8 mouse cellular contexts compared by ENCODE assay signal in the genomic region with DNA sequence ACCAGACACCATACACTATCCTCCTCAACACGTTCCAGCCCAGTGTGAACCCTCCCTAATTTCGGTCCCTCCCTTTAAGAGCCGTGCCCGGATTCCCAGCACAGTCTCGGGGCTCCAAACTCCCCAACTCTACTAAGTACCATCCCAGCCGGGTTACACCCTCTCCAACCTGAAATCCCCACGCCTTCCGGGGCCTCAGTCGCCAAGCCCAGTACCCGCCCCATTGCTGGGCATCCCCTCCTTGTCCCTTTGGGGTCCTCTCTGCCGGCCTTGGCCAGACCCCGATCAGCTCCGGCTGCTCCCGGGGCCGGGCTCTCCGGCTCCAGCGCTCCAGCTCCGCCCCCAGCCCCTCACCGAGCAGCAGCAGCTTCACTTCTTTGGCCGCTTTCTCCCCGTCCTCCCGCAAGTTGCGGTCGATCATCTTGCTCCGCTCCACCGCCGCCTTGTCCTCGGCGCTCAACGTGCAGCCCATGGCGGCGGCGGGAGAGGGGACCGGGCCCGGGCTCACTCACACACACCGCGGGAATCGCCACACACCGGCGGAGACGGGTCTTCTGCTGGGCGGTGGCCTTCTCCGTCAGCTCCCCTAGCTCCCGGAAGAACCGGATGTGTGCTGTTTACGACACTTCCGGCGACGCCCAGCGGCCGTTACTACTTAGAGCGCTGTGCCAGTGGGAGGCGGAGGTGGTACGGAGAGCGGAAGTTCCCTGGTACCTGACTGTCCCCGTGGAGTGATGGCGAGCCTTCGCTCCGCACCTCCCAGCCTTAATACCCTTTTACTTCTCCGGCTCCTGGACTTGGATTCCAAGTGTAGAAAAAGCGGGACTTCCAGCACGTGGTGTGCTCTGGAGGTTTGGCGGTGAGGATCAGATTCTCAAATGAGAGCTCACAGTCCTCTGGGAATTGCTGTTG. TPM values are rescaled to one million over a fixed set of nuclear protein-coding genes. Genes with fewer than 3 reads are reported as not detected.
DNase-seq lines count a peak whose midpoint lies in the region; ATAC-seq and TF ChIP-seq lines count a peak whose summit lies in the region.

Gnai3 (minus strand) TSS at position 613 of the 912 bp plus-strand sequence.

- under 1% methylated on average over 63 of the region's 63 CpGs for WGBS in forebrain, embryonic 12.5 days
- under 1% methylated on average over 62 of the region's 63 CpGs for WGBS in heart, postnatal 0 days
- WGBS in liver, embryonic 16.5 days (ENCODE audit: insufficient replicate concordance), result under 1% methylated on average over 63 of the region's 63 CpGs
- WGBS in neural tube, embryonic 13.5 days, result 1% methylated on average over 63 of the region's 63 CpGs

- H3K27me3 ChIP-seq in E14TG2a.4 (ENCODE audit: insufficient read depth, low read length), result 0 out of 2 replicates have a peak, but pooled peaks cover 7% of the 10 kb centered on the region
- no peaks in the 10 kb centered on the region for H3K27me3 ChIP-seq in forebrain, embryonic 12.5 days
- H3K27me3 ChIP-seq in heart, postnatal 0 days (ENCODE audit: control insufficient read depth, insufficient read depth, low read length), result no peaks in the 10 kb centered on the region
- no peaks in the 10 kb centered on the region for H3K27me3 ChIP-seq in liver, embryonic 16.5 days (ENCODE audit: control insufficient read depth, insufficient read depth, low read depth, low read length)
- H3K27me3 ChIP-seq in neural tube, embryonic 13.5 days, result no peaks in the 10 kb centered on the region
- H3K27me3 ChIP-seq in testis, adult 2 months (ENCODE audit: control insufficient read depth, insufficient read depth, low read length), result no peaks in the 10 kb centered on the region

- H3K27ac ChIP-seq in forebrain, embryonic 12.5 days, result peak within 1 kb of the TSS; percentile 95
- peak within 1 kb of the TSS; percentile 95 for H3K27ac ChIP-seq in heart, postnatal 0 days (ENCODE audit: low read depth)
- peak within 1 kb of the TSS; percentile 96 for H3K27ac ChIP-seq in liver, embryonic 16.5 days (ENCODE audit: low read length)
- H3K27ac ChIP-seq in neural tube, embryonic 13.5 days (replicated peaks), result peak within 1 kb of the TSS; percentile 95
- peak within 1 kb of the TSS; percentile 92 for H3K27ac ChIP-seq in testis, adult 2 months (ENCODE audit: control insufficient read depth, insufficient read depth, low read depth, low read length)

- no peak for TF ChIP-seq CTCF in E14TG2a.4 (conservative IDR thresholded peaks at IDR 0.05; ENCODE audit: low read length)
- peak; percentile 28; the same call in 1 of the 2 replicates for TF ChIP-seq CTCF in heart, postnatal 0 days (IDR thresholded peaks at IDR 0.05; ENCODE audit: low read depth)
- TF ChIP-seq CTCF in testis, adult 2 months (IDR thresholded peaks at IDR 0.05; ENCODE audit: control insufficient read depth, insufficient read depth, insufficient replicate concordance, low read depth, low read length), result no peak

- H3K9me3 ChIP-seq in E14TG2a.4 (ENCODE audit: low read length), result no peaks in the 10 kb centered on the region
- no peaks in the 10 kb centered on the region for H3K9me3 ChIP-seq in forebrain, embryonic 12.5 days
- no peaks in the 10 kb centered on the region for H3K9me3 ChIP-seq in heart, postnatal 0 days (replicated peaks; ENCODE audit: control insufficient read depth, low read length)
- no peaks in the 10 kb centered on the region for H3K9me3 ChIP-seq in liver, embryonic 16.5 days (replicated peaks; ENCODE audit: control insufficient read depth, low read length)
- no peaks in the 10 kb centered on the region for H3K9me3 ChIP-seq in neural tube, embryonic 13.5 days

- peak; percentile 69; the same call in 1 of the 2 replicates for TF ChIP-seq EP300 in heart, postnatal 0 days (IDR thresholded peaks at IDR 0.05; ENCODE audit: low read depth)

- H3K9ac ChIP-seq in forebrain, embryonic 12.5 days, result peak within 1 kb of the TSS; percentile 92
- H3K9ac ChIP-seq in heart, postnatal 0 days (replicated peaks; ENCODE audit: low read depth, low read length), result peak within 1 kb of the TSS; percentile 90
- peak within 1 kb of the TSS; percentile 95 for H3K9ac ChIP-seq in liver, embryonic 16.5 days (ENCODE audit: low read depth, low read length)
- H3K9ac ChIP-seq in neural tube, embryonic 13.5 days, result peak within 1 kb of the TSS; percentile 87

- TF ChIP-seq POLR2A in testis, adult 2 months (IDR thresholded peaks at IDR 0.05; ENCODE audit: control insufficient read depth, low read depth, low read length), result peak; percentile 100

- peak; percentile 97 for ATAC-seq in forebrain, embryonic 12.5 days (ENCODE audit: low FRiP score)
- peak; percentile 93 for ATAC-seq in heart, postnatal 0 days (ENCODE audit: insufficient read depth, low read depth)
- peak; percentile 96 for ATAC-seq in liver, embryonic 16.5 days (ENCODE audit: low read depth)
- peak; percentile 95 for ATAC-seq in neural tube, embryonic 13.5 days (ENCODE audit: low read depth)

- H3K36me3 ChIP-seq in E14TG2a.4 (ENCODE audit: insufficient read depth, low read length), result peaks cover 12% of the 10 kb centered on the region
- H3K36me3 ChIP-seq in forebrain, embryonic 12.5 days (replicated peaks), result no peaks in the 10 kb centered on the region; the same call in 1 of the 2 replicates
- no peaks in the 10 kb centered on the region; the same call in none of the 2 replicates for H3K36me3 ChIP-seq in heart, postnatal 0 days (replicated peaks; ENCODE audit: control insufficient read depth, insufficient read depth, low read length)
- peaks cover 3% of the 10 kb centered on the region for H3K36me3 ChIP-seq in liver, embryonic 16.5 days (ENCODE audit: control insufficient read depth, insufficient read depth)
- H3K36me3 ChIP-seq in neural tube, embryonic 13.5 days, result peaks cover 3% of the 10 kb centered on the region; the same call in 1 of the 2 replicates
- no peaks in the 10 kb centered on the region for H3K36me3 ChIP-seq in testis, adult 2 months (ENCODE audit: control insufficient read depth, insufficient read depth, low read length)

- peak within 1 kb of the TSS; percentile 85 for H3K4me2 ChIP-seq in forebrain, embryonic 12.5 days
- peak within 1 kb of the TSS; percentile 59 for H3K4me2 ChIP-seq in heart, postnatal 0 days (ENCODE audit: low read depth, low read length)
- H3K4me2 ChIP-seq in liver, embryonic 16.5 days (ENCODE audit: low read depth, low read length), result peak within 1 kb of the TSS; percentile 89
- peak within 1 kb of the TSS; percentile 72 for H3K4me2 ChIP-seq in neural tube, embryonic 13.5 days

- peak within 1 kb of the TSS; percentile 98 for H3K4me3 ChIP-seq in E14TG2a.4 (replicated peaks; ENCODE audit: low read length)
- H3K4me3 ChIP-seq in forebrain, embryonic 12.5 days (replicated peaks), result peak within 1 kb of the TSS; percentile 96
- H3K4me3 ChIP-seq in heart, postnatal 0 days (ENCODE audit: low read depth, low read length), result peak within 1 kb of the TSS; percentile 82
- H3K4me3 ChIP-seq in liver, embryonic 16.5 days (ENCODE audit: low read depth, low read length), result peak within 1 kb of the TSS; percentile 79
- peak within 1 kb of the TSS; percentile 76 for H3K4me3 ChIP-seq in neural tube, embryonic 13.5 days
- peak within 1 kb of the TSS; percentile 98 for H3K4me3 ChIP-seq in testis, adult 2 months (ENCODE audit: control insufficient read depth, low read depth, low read length)

- peaks cover 38% of the 10 kb centered on the region for H3K4me1 ChIP-seq in E14TG2a.4 (replicated peaks; ENCODE audit: low read depth, low read length)
- peaks cover 27% of the 10 kb centered on the region for H3K4me1 ChIP-seq in forebrain, embryonic 12.5 days
- peaks cover 22% of the 10 kb centered on the region for H3K4me1 ChIP-seq in heart, postnatal 0 days (ENCODE audit: control insufficient read depth, insufficient read depth)
- H3K4me1 ChIP-seq in liver, embryonic 16.5 days (ENCODE audit: control insufficient read depth, low read depth, low read length), result peaks cover 30% of the 10 kb centered on the region
- H3K4me1 ChIP-seq in neural tube, embryonic 13.5 days (replicated peaks), result peaks cover 35% of the 10 kb centered on the region
- H3K4me1 ChIP-seq in testis, adult 2 months (ENCODE audit: control insufficient read depth, insufficient read depth, low read length), result peaks cover 12% of the 10 kb centered on the region

- peak; percentile 89 for DNase-seq in c-Kit-positive CD71-positive TER-119-positive erythroid progenitor cells, embryonic 14.5 days (ENCODE audit: low spot score)
- peak; percentile 94 for DNase-seq in heart, postnatal 0 days (ENCODE audit: low spot score)
- DNase-seq in kidney, postnatal 4 days, result peak; percentile 92 to 95

RNA-seq across cellular contexts. Expression of gene Gnai3, which starts in this region (rescaled TPM):
- polyA plus RNA-seq in forebrain, embryonic 12.5 days (2016; fragmentation: Nextera tagmentation; extraction: Ambion mirVana), result 198 and 205 TPM in 2 replicates
- total RNA-seq in heart, postnatal 0 days (2014; rRNA removed; ENCODE audit: low replicate concordance), result 30.2 and 41.0 TPM in 2 replicates
- 35.8 and 37.4 TPM in 2 replicates for polyA plus RNA-seq in heart, postnatal 0 days (2015; fragmentation: Nextera tagmentation; extraction: Ambion mirVana)
- polyA plus RNA-seq in liver, embryonic 16.5 days (2015; fragmentation: Nextera tagmentation; extraction: Ambion mirVana), result 69.9 and 73.7 TPM in 2 replicates
- 151 and 164 TPM in 2 replicates for polyA plus RNA-seq in neural tube, embryonic 13.5 days (2015; fragmentation: Nextera tagmentation; extraction: Ambion mirVana)
- polyA plus RNA-seq in testis, adult 2 months (2012; rRNA removed), result 11.9 and 15.8 TPM in 2 replicates

Comparison
In these comparisons a context has a peak if more than half of its experiments do, and no peak if none do; other contexts are left out.
1. Peak in every context shown above with its lines: DNase-seq, ATAC-seq, H3K4me3 ChIP-seq and H3K27ac ChIP-seq.